Mouse (Mus musculus): ENCODE data around the gene Fat4. TPM values are rescaled to one million over a fixed set of nuclear protein-coding genes. Genes with fewer than 3 reads are reported as not detected.

Fat4 gene
- polyA plus RNA-seq, 1 experiment from 2014 or later: 20.4 TPM

DNA sequence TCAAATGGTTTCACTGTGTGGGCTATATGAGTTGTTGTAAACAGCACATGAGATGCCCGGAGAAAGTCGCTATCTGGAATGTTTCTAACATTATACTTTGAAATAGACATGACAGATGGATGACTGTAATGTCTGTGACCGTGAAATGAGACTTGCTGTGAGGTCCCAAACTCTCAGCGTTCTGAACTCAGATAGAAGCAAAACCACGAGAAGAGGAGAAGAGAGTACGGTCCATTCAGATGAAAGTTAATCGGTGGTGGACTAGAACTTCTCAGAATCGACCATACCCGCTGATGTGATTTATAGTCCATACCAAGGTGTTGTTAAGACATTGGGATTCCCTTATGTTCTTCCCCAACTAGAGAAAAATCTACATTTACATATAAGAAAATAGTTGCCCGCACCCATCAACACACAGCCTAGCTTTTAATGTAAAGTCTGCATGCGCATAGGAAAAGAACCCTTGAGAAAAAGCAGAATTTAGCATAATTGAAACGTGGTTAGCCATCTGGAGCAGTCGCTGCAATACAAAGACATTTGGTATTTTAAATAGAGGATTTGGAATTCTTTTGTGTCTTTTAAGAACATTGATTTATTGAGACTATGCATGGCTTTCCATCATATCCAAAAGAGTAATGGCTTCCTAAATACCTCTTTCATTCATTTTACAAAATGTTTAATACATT lies 21.8 kb downstream of the Fat4 start:
- no peak for ATAC-seq (ENCODE audit: insufficient number of reproducible peaks, insufficient read depth, low FRiP score, low TSS enrichment)
- 63% methylated on average over 13 of the region's 13 CpGs for whole genome bisulfite sequencing
- Histone ChIP-seq H3K4me3 (no peak overlapping the region), H3K4me1 (peaks cover 9% of the 10 kb centered on the region; the same call in 1 of the 2 replicates), H3K4me2 (replicated peaks) (no peak overlapping the region), H3K9ac (no peak overlapping the region), H3K36me3 (0 out of 2 replicates have a peak, but pooled peaks cover 4% of the 10 kb centered on the region), H3K9me3 (no peaks in the 10 kb centered on the region), H3K27me3 (no peaks in the 10 kb centered on the region), H3K27ac (no peak overlapping the region)

DNA sequence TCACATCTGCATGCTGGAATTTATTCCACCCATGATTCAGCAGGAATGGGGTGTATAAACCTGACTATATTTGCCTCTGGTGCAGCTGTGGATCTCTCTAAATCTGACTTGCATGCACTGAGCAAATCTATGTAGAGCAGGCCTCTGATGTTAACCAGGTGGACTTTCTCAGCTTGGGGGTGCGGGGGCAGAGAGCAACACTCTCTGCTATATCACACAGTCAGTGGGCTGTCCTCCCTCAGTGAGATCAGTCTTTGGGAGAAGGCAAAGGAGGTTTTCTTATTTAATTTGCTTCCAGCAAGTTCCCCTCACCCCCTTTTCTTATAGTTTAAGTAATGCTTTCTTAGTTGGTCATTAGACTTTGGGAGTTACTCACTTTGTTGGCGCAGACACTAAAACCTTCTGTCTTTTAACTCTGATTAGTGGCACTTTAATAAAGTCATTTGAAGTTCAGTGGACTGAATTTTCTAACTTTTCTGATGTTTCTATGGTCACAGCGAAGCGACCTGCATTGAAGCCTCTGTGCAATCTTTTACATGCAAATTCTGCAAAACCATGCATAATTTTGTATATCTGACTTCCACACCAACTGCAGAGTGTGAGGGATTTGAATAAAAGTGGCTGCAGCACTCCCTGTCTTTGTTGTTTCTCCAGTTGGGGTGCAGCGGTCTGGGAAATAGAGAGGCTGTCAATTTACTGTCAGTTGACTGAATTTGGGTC lies 26.2 kb downstream of the Fat4 start:
- ATAC-seq (ENCODE audit: insufficient number of reproducible peaks, insufficient read depth, low FRiP score, low TSS enrichment): no peak
- H3K4me3 ChIP-seq: no peak overlapping the region
- H3K4me2 ChIP-seq (replicated peaks): no peak overlapping the region
- WGBS: 61% methylated on average over 5 of the region's 5 CpGs
- H3K36me3 ChIP-seq: no peaks in the 10 kb centered on the region
- no peaks in the 10 kb centered on the region for H3K27me3 ChIP-seq
- no peak overlapping the region for H3K9ac ChIP-seq
- H3K9me3 ChIP-seq: no peaks in the 10 kb centered on the region
- peaks cover 7% of the 10 kb centered on the region; the same call in 1 of the 2 replicates for H3K4me1 ChIP-seq
- no peak overlapping the region for H3K27ac ChIP-seq

DNA sequence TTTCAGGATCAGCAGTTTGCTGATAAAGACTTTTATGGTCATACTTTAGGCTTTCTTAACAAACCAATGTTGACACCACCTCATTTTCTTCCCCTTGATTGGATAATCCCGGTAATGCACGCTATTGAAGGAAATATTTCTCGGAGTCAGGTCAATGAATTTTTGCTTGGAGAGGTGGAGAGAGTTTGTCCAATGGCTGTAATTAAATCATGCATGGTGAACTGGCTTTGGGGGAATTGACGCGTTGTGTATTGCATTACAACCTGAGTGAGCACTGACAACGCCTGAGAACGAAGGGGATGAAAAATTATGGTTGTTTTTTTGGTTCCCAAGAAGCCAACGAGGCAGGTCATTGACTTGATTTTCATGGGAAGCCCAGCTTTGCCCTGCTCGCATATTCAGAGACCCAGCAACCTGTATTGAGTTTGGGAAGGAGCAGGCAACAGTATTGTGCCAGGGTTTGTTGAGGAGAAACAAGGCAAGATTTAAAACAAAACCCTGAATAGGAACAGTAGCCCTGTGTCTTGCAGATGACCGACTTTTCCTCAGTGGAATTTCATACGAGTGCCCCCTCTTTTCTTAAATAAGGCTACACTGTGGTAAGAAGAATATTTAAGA lies 26.9 kb downstream of the Fat4 start:
- Histone ChIP-seq H3K27me3 (no peaks in the 10 kb centered on the region), H3K9ac (no peak overlapping the region), H3K9me3 (no peaks in the 10 kb centered on the region), H3K27ac (no peak overlapping the region), H3K4me3 (no peak overlapping the region), H3K36me3 (no peaks in the 10 kb centered on the region), H3K4me1 (peaks cover 7% of the 10 kb centered on the region; the same call in 1 of the 2 replicates), H3K4me2 (replicated peaks) (no peak overlapping the region)
- WGBS: 57% methylated on average over 11 of the region's 11 CpGs
- ATAC-seq (ENCODE audit: insufficient number of reproducible peaks, insufficient read depth, low FRiP score, low TSS enrichment): no peak

GRCm38 (mm10) chr3:38918926-38919325 lies 32.2 kb downstream of the Fat4 start:
- ATAC-seq (ENCODE audit: insufficient number of reproducible peaks, insufficient read depth, low FRiP score, low TSS enrichment): no peak
- Histone ChIP-seq H3K4me3 (no peak overlapping the region), H3K27me3 (no peaks in the 10 kb centered on the region), H3K4me2 (replicated peaks) (no peak overlapping the region), H3K9ac (no peak overlapping the region), H3K4me1 (peaks cover 5% of the 10 kb centered on the region; the same call in 1 of the 2 replicates), H3K9me3 (no peaks in the 10 kb centered on the region), H3K27ac (no peak overlapping the region), H3K36me3 (0 out of 2 replicates have a peak, but pooled peaks cover 6% of the 10 kb centered on the region)
- WGBS: 64% methylated on average over 2 of the region's 2 CpGs

DNA sequence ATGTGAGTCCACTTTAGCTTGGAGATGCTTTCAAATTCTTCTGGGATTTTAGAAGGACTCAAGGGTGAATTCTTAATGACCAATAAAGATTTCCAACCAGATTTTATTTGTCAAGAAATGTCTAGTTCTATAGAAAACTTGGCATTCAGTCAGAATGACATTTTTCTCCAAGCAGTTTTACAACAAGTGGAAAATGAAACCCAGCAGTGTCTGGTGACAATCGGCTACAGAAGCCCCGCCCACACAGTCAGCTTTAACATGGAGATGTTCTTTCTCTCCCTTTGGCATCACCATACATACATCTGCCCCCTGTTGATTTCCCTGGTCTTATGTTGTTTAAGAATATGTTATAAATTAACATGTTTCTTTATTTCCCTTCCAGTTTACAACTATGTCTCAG lies 34.3 kb downstream of the Fat4 start:
- WGBS: 50% methylated on average over 2 of the region's 2 CpGs
- Histone ChIP-seq H3K4me1 (peaks cover 3% of the 10 kb centered on the region; the same call in 1 of the 2 replicates), H3K27me3 (no peaks in the 10 kb centered on the region), H3K27ac (no peak overlapping the region), H3K36me3 (0 out of 2 replicates have a peak, but pooled peaks cover 6% of the 10 kb centered on the region), H3K9me3 (no peaks in the 10 kb centered on the region), H3K9ac (no peak overlapping the region), H3K4me2 (replicated peaks) (no peak overlapping the region), H3K4me3 (no peak overlapping the region)
- no peak for ATAC-seq (ENCODE audit: insufficient number of reproducible peaks, insufficient read depth, low FRiP score, low TSS enrichment)

GRCm38 (mm10) chr3:38923251-38923686 lies 36.5 kb downstream of the Fat4 start:
- 64% methylated on average over 7 of the region's 7 CpGs for WGBS
- Histone ChIP-seq H3K27ac (no peak overlapping the region), H3K27me3 (no peaks in the 10 kb centered on the region), H3K9ac (no peak overlapping the region), H3K4me1 (peaks cover 11% of the 10 kb centered on the region), H3K36me3 (0 out of 2 replicates have a peak, but pooled peaks cover 6% of the 10 kb centered on the region), H3K4me2 (replicated peaks) (no peak overlapping the region), H3K9me3 (no peaks in the 10 kb centered on the region), H3K4me3 (no peak overlapping the region)
- no peak for ATAC-seq (ENCODE audit: insufficient number of reproducible peaks, insufficient read depth, low FRiP score, low TSS enrichment)

DNA sequence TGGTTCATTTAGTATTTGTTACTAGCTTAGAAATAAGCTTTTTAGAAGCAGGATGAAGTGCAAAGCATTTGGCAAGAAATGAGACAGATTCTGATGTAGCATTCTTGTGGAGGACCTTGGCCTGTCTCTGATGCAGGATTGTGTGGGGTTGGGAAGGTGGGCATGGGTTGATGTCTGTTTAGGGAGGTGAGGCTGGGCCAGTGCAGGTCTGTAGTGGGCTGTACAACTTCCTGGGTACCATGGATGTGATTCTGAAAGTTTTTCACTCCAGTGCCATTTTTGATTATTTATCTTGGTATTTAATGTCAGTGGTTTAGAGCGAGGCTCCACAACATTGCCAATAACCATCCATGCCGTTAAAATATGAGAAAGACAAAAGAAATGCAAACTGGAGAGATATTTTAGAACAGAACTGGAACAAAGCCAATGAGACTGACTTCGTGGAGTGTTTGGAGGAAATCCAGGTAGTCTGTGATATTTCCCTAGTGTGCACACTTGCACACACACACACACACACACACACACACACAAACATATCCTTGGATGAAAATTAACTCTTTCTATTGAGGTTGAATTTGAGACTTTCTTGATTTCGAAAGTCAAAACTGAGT lies 41.4 kb downstream of the Fat4 start:
- Histone ChIP-seq H3K4me1 (peaks cover 14% of the 10 kb centered on the region), H3K9ac (no peak overlapping the region), H3K27me3 (no peaks in the 10 kb centered on the region), H3K36me3 (no peaks in the 10 kb centered on the region), H3K9me3 (no peaks in the 10 kb centered on the region), H3K4me3 (no peak overlapping the region), H3K4me2 (replicated peaks) (no peak overlapping the region), H3K27ac (peak overlapping the region; percentile 70)
- 55% methylated on average over 4 of the region's 4 CpGs for WGBS
- no peak; the same call in 1 of the 2 replicates for ATAC-seq (ENCODE audit: insufficient number of reproducible peaks, insufficient read depth, low FRiP score, low TSS enrichment)

DNA sequence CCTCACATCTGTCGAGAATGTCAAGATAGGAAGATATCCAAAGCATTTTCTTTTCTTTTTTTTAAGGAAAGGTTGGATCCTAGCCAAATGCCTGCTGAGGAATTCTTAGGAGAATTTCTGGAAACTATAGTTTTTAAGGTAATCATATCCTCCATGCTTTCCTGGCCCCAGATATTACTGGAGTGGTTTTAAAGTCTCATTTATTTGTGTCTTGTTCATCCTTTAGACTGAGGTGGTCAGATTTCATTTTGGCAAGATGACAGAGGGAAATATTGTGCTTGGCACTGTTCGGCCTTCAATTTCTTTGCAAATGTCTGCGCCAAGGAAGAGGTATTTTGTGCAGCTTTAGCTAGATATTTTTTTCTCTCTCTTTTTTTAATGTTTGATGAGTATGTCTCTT lies 42.0 kb downstream of the Fat4 start:
- Histone ChIP-seq H3K36me3 (no peaks in the 10 kb centered on the region), H3K4me3 (no peak overlapping the region), H3K27ac (no peak overlapping the region), H3K9me3 (no peaks in the 10 kb centered on the region), H3K4me1 (peaks cover 14% of the 10 kb centered on the region), H3K9ac (no peak overlapping the region), H3K27me3 (no peaks in the 10 kb centered on the region), H3K4me2 (replicated peaks) (no peak overlapping the region)
- ATAC-seq (ENCODE audit: insufficient number of reproducible peaks, insufficient read depth, low FRiP score, low TSS enrichment): 0 out of 2 replicates have a peak, but pooled peaks have one; percentile 28
- WGBS: 53% methylated on average over 3 of the region's 3 CpGs

GRCm38 (mm10) chr3:38934780-38935179 lies 48.0 kb downstream of the Fat4 start:
- H3K9ac ChIP-seq: no peak overlapping the region
- H3K36me3 ChIP-seq: no peaks in the 10 kb centered on the region
- H3K27me3 ChIP-seq: no peaks in the 10 kb centered on the region
- H3K4me3 ChIP-seq: no peak overlapping the region
- H3K4me2 ChIP-seq (replicated peaks): no peak overlapping the region
- H3K27ac ChIP-seq: 0 out of 2 replicates have a peak overlapping the region, but pooled peaks have one; percentile 12
- ATAC-seq (ENCODE audit: insufficient number of reproducible peaks, insufficient read depth, low FRiP score, low TSS enrichment): no peak
- H3K4me1 ChIP-seq: peaks cover 22% of the 10 kb centered on the region
- H3K9me3 ChIP-seq: no peaks in the 10 kb centered on the region
- WGBS: 73% methylated on average over 7 of the region's 7 CpGs

DNA sequence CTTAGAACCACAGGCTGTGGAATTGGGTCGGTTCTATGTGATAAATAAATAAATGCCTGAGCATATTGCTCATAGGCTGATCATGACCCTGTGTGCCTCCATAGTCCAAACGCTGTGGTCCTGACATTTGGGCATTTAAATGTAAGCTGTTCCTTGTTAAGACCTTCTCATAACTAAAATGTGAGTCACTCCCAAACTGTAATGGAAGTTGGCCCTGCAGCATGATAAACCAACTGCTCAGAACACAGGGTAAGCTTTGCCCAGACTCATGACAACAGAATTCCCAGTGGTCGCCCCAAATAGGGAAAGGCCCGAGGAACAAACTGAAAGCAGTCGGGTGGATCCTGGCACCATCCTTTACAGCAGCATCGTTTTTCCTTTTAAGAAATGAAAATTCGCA lies 49.7 kb downstream of the Fat4 start:
- 78% methylated on average over 7 of the region's 7 CpGs for WGBS

DNA sequence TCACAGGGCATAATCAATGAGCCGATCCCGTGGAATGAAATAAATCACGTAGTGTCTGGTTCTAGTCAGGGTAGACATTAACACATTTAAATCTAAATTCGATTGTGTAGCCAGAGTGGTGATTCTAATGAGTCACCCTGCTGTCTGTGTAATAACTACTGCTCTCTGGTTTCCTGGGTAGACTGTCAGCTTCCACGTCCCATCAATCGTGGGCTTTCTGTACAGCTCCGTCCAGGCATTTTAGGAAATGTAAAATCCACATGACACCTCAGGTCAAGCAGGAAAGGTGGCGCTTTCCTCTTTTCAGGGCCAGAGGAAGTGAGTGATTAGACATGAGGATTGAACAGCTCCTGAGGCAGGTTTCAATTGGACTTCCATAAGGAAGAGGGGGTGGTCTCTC lies 50.4 kb downstream of the Fat4 start:
- H3K36me3 ChIP-seq: peaks cover 3% of the 10 kb centered on the region; the same call in 1 of the 2 replicates
- H3K27me3 ChIP-seq: no peaks in the 10 kb centered on the region
- no peak for ATAC-seq (ENCODE audit: insufficient number of reproducible peaks, insufficient read depth, low FRiP score, low TSS enrichment)
- WGBS: 58% methylated on average over 8 of the region's 8 CpGs
- H3K4me3 ChIP-seq: no peak overlapping the region
- peaks cover 22% of the 10 kb centered on the region for H3K4me1 ChIP-seq
- H3K4me2 ChIP-seq (replicated peaks): no peak overlapping the region
- no peak overlapping the region for H3K27ac ChIP-seq
- no peaks in the 10 kb centered on the region for H3K9me3 ChIP-seq
- H3K9ac ChIP-seq: no peak overlapping the region

More for the DNA sequence above, 49.7 kb downstream of the Fat4 start:
- Histone ChIP-seq H3K4me1 (peaks cover 22% of the 10 kb centered on the region), H3K4me3 (no peak overlapping the region), H3K9me3 (no peaks in the 10 kb centered on the region), H3K9ac (no peak overlapping the region), H3K4me2 (replicated peaks) (no peak overlapping the region), H3K36me3 (no peaks in the 10 kb centered on the region), H3K27ac (no peak overlapping the region), H3K27me3 (no peaks in the 10 kb centered on the region)
- no peak for ATAC-seq (ENCODE audit: insufficient number of reproducible peaks, insufficient read depth, low FRiP score, low TSS enrichment)

Data from embryonic facial prominence, embryonic 12.5 days (tissue).